Mouse (Mus musculus) neural tube, embryonic 13.5 days (tissue): ENCODE results near the gene Ap1m1. TPM values are rescaled to one million over a fixed set of nuclear protein-coding genes. Genes with fewer than 3 reads are reported as not detected.

ENCODE experiments used
- ATAC-seq: fragments of 200-750 bp; cut with Nextera tagmentation; 2 replicates; pipeline ENCODE4 v1.8.0; 2017; ENCODE audit warnings: low read depth, mild to moderate bottlenecking, moderate TSS enrichment, moderate library complexity
- H3K27ac ChIP-seq: fragments of 300-500 bp; sonication (generic); replicated peaks from 2 replicates; pipeline ENCODE4 v1.5.1; 2015; ENCODE audit warnings: moderate library complexity, mild to moderate bottlenecking, inconsistent platforms
- H3K27me3 ChIP-seq: fragments of 300-500 bp; sonication (generic); 2 replicates; pipeline ENCODE4 v1.6.1; 2015; ENCODE audit warnings: mild to moderate bottlenecking, inconsistent platforms
- H3K36me3 ChIP-seq: fragments of 300-500 bp; sonication (generic); 2 replicates; pipeline ENCODE4 v1.6.1; 2015; ENCODE audit warnings: mild to moderate bottlenecking, inconsistent platforms
- H3K4me1 ChIP-seq: fragments of 300-500 bp; sonication (generic); replicated peaks from 2 replicates; pipeline ENCODE4 v1.6.1; 2015; ENCODE audit warnings: inconsistent platforms
- H3K4me2 ChIP-seq: fragments of 300-500 bp; sonication (generic); 2 replicates; pipeline ENCODE4 v1.6.1; 2015; ENCODE audit warnings: inconsistent platforms, mild to moderate bottlenecking, moderate library complexity
- H3K4me3 ChIP-seq: fragments of 300-500 bp; sonication (generic); 2 replicates; pipeline ENCODE4 v1.5.1; 2015; ENCODE audit warnings: mild to moderate bottlenecking, inconsistent platforms
- H3K9ac ChIP-seq: fragments of 300-500 bp; sonication (generic); 2 replicates; pipeline ENCODE4 v1.6.1; 2015; ENCODE audit warnings: moderate library complexity, mild to moderate bottlenecking, inconsistent platforms
- H3K9me3 ChIP-seq: fragments of 300-500 bp; sonication (generic); 2 replicates; pipeline ENCODE4 v1.6.1; 2016; ENCODE audit warnings: inconsistent platforms
- WGBS: fragments of 180-500 bp; shearing (Covaris S2); methylation state at CpG from one replicate; pipeline ENCODE4 v1.1.7; 2015; 5-methylcytosine and 5-hydroxymethylcytosine counted together
- polyA plus RNA-seq: library from polyadenylated mRNA; unstranded; fragments of >200 nt; fragmentation: Nextera tagmentation; extraction: Ambion mirVana; gene quantifications from 2 replicates; pipeline ENCODE4 v1.2.1, GENCODE M21; 2015

The Ap1m1 gene
- polyA plus RNA-seq, 1 experiment from 2014 or later, result 228 TPM

DNA sequence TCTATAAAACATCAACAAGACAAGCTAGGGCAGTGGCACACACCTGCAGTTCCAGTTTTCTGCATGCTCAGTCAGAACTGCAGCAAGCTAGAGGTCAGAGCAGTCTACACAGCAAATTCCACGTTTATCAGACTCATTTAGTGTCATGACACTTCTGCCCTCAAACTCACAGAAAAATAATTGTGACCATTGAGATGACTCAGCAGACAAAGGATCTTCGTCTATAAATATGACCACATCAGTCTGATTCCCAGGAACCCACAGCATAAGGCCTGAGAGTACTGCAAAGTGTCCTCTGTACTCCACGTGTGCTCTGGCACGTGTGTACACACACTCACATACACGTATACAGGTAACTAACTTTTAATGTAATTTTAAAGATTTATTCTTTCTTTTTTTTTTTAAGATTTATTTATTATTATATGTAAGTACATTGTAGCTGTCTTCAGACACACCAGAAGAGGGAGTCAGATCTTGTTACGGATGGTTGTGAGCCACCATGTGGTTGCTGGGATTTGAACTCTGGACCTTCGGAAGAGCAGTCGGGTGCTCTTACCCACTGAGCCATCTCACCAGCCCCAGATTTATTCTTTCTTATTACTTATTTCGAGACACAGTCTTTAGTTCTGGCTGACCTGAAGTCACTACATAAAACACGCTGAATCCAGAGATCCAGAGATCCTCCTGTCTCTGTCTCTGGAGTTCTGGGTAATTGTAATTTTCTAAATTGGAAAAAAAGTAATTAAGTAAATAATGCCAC lies 20.9 kb upstream of the Ap1m1 start:
- Histone ChIP-seq H3K4me2 (peak overlapping the region; percentile 90), H3K9me3 (no peaks in the 10 kb centered on the region), H3K27me3 (peaks cover 36% of the 10 kb centered on the region), H3K9ac (no peak overlapping the region), H3K4me3 (peak overlapping the region; percentile 75), H3K4me1 (peaks cover 15% of the 10 kb centered on the region), H3K36me3 (peaks cover 31% of the 10 kb centered on the region), H3K27ac (no peak overlapping the region; the same call in 1 of the 2 replicates)
- 85% methylated on average over 10 of the region's 10 CpGs for WGBS
- peak; percentile 41 for ATAC-seq

- no peaks in the 10 kb centered on the region for H3K9me3 ChIP-seq
- 6% methylated on average over 39 of the region's 39 CpGs for WGBS
- H3K27ac ChIP-seq, result peak within 1 kb of the TSS; percentile 79
- peak within 1 kb of the TSS; percentile 90 for H3K4me2 ChIP-seq
- peak; percentile 97 for ATAC-seq
- peaks cover 15% of the 10 kb centered on the region for H3K4me1 ChIP-seq
- peak within 1 kb of the TSS; percentile 80 for H3K9ac ChIP-seq
- peak within 1 kb of the TSS; percentile 75 for H3K4me3 ChIP-seq
- peaks cover 35% of the 10 kb centered on the region for H3K36me3 ChIP-seq
- peaks cover 32% of the 10 kb centered on the region for H3K27me3 ChIP-seq
Observed at GRCm38 (mm10) chr8:72219541-72220363, 20.1 kb upstream of the Ap1m1 start, which contains the start of gene Fam32a. Fam32a (plus strand) TSS chr8:72219730.

- H3K27ac ChIP-seq, result no peak overlapping the region
- ATAC-seq, result no peak
- H3K4me3 ChIP-seq, result peak overlapping the region; percentile 75
- H3K9ac ChIP-seq, result peak overlapping the region; percentile 80; the same call in 1 of the 2 replicates
- H3K36me3 ChIP-seq, result peaks cover 35% of the 10 kb centered on the region
- no peaks in the 10 kb centered on the region for H3K9me3 ChIP-seq
- H3K4me1 ChIP-seq, result peaks cover 15% of the 10 kb centered on the region
- H3K4me2 ChIP-seq, result peak overlapping the region; percentile 90
- peaks cover 21% of the 10 kb centered on the region for H3K27me3 ChIP-seq
- 88% methylated on average over 4 of the region's 4 CpGs for WGBS
Observed at GRCm38 (mm10) chr8:72220758-72221157, 19.1 kb upstream of the Ap1m1 start.

DNA sequence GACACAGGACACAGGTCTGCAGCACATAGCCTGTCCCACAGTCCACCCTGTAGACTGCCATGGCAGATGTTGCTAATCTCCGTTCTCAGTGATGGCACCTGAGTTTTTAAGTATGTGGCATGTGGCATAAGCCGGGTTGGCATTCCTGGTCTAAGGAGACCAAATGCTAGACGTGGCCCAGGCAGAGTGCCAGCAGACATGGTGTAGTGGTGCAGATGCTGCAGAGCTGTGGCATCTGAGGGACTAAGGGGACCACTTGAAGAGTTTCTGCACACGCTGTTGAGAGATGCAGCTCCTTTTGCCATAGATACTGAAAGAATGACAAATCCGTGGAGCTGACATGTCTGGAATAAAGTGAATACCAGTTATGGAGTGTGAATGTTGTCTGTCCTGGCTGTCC lies 17.2 kb upstream of the Ap1m1 start:
- Histone ChIP-seq H3K4me2 (no peak overlapping the region), H3K27ac (no peak overlapping the region), H3K36me3 (peaks cover 35% of the 10 kb centered on the region), H3K4me3 (no peak overlapping the region), H3K9me3 (no peaks in the 10 kb centered on the region), H3K27me3 (peaks cover 6% of the 10 kb centered on the region), H3K9ac (no peak overlapping the region), H3K4me1 (peaks cover 15% of the 10 kb centered on the region)
- 91% methylated on average over 5 of the region's 5 CpGs for WGBS
- ATAC-seq, result no peak

DNA sequence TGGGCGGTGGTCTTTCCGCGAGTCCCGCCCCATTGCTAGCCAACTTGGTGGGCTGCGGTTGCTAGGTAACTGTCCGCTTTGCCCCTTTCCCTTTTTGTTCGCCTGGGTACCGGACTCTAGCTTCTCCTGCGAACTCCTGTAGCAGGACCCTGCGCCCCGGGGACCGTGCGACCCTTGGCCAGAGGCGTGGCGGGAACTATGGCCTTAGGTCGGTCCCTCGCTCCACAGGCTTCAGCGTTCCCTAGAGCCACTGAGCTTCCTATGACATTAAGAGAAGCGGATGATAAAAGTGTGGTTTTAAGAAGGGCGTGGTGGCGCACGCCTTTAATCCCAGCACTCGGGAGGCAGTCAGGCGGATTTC lies 565 bp downstream of the Ap1m1 start:
- H3K36me3 ChIP-seq, result peaks cover 26% of the 10 kb centered on the region; the same call in 1 of the 2 replicates
- H3K9ac ChIP-seq, result peak overlapping the region; percentile 75
- no peaks in the 10 kb centered on the region for H3K9me3 ChIP-seq
- under 1% methylated on average over 24 of the region's 24 CpGs for WGBS
- H3K4me1 ChIP-seq, result peaks cover 23% of the 10 kb centered on the region
- no peaks in the 10 kb centered on the region for H3K27me3 ChIP-seq
- H3K4me3 ChIP-seq, result peak overlapping the region; percentile 65
- no peak; the same call in 1 of the 2 replicates for ATAC-seq
- peak overlapping the region; percentile 89 for H3K4me2 ChIP-seq
- H3K27ac ChIP-seq, result peak overlapping the region; percentile 95

- peak overlapping the region; percentile 75 for H3K9ac ChIP-seq
- peak overlapping the region; percentile 95 for H3K27ac ChIP-seq
- peaks cover 31% of the 10 kb centered on the region for H3K36me3 ChIP-seq
- 55% methylated on average over 7 of the region's 7 CpGs for WGBS
- H3K4me2 ChIP-seq, result peak overlapping the region; percentile 89
- peak overlapping the region; percentile 65 for H3K4me3 ChIP-seq
- H3K27me3 ChIP-seq, result no peaks in the 10 kb centered on the region
- H3K4me1 ChIP-seq, result peaks cover 23% of the 10 kb centered on the region
- H3K9me3 ChIP-seq, result no peaks in the 10 kb centered on the region
- no peak for ATAC-seq
Observed at GRCm38 (mm10) chr8:72240951-72241350, 1.1 kb downstream of the Ap1m1 start.

DNA sequence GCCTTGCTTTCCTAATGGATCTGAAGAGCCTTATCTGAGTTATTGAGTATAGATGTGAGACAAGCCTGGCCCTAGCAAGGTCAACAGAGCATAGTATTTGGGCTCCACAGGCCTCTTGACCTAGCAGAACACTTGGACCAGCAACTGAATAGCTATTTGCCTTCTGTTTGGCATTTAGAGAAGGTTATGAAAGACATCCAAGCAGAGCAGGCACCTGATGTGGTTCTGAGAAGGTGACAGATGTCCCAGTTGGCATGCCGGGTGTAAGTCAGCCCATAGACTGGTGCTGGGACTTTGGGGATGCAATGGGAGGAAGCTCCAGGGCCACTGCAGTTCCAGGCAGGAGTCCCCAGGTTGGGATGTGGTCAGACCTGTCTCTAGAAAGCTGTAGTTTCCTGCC lies 2.4 kb downstream of the Ap1m1 start:
- Histone ChIP-seq H3K9me3 (no peaks in the 10 kb centered on the region), H3K4me1 (peaks cover 23% of the 10 kb centered on the region), H3K9ac (no peak overlapping the region), H3K27me3 (no peaks in the 10 kb centered on the region), H3K4me2 (no peak overlapping the region), H3K27ac (no peak overlapping the region), H3K4me3 (no peak overlapping the region), H3K36me3 (peaks cover 44% of the 10 kb centered on the region)
- 97% methylated on average over 1 of the region's 1 CpGs for WGBS
- ATAC-seq, result no peak

GRCm38 (mm10) chr8:72244610-72245009 lies 4.8 kb downstream of the Ap1m1 start:
- Histone ChIP-seq H3K27me3 (no peaks in the 10 kb centered on the region), H3K27ac (no peak overlapping the region), H3K4me2 (no peak overlapping the region), H3K9ac (no peak overlapping the region), H3K4me3 (no peak overlapping the region), H3K36me3 (peaks cover 58% of the 10 kb centered on the region), H3K9me3 (no peaks in the 10 kb centered on the region), H3K4me1 (peaks cover 23% of the 10 kb centered on the region)
- ATAC-seq, result no peak
- WGBS, result 75% methylated on average over 2 of the region's 2 CpGs

DNA sequence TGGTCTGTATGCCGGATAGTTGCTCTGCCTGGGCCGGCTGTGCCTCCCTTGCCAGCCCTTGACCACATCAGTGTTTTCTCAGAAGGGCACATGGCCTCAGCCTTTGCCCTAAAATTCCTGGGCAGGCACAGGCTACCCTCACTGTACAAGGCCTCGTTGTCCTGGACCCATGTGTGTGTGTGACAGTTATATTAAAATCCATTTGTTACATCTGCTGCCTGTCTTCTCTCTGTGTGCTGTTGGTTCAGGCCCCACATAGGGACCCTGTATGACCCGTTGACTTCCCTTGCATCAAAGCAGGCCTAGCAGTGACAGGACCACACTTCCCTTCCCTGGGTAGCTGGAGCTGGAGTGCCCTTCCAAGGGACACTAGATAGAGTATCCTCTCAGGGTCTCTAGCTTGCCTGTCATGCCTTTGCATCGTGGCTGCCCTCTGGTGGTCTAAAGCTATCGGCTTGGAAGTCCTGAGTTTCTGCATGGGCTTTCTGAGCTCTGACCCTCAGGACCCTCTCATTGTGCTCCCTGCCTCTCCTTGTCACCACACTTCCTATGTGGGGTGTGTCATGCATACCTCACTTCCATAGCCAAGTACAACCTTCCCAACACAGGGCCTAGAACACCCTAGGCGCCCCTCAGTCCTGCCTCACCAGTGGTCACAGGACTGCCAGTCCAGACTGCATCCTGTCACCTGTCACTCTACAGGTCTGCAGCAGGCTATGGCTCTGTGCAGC lies 17.5 kb downstream of the Ap1m1 start:
- ATAC-seq, result no peak
- H3K9ac ChIP-seq, result no peak overlapping the region
- H3K36me3 ChIP-seq, result peaks cover 45% of the 10 kb centered on the region
- no peak overlapping the region for H3K4me2 ChIP-seq
- H3K27ac ChIP-seq, result no peak overlapping the region
- no peaks in the 10 kb centered on the region for H3K9me3 ChIP-seq
- 57% methylated on average over 7 of the region's 7 CpGs for WGBS
- H3K4me3 ChIP-seq, result no peak overlapping the region
- peaks cover 6% of the 10 kb centered on the region; the same call in 1 of the 2 replicates for H3K4me1 ChIP-seq
- no peaks in the 10 kb centered on the region for H3K27me3 ChIP-seq

- Histone ChIP-seq H3K27ac (no peak overlapping the region), H3K4me1 (peaks cover 6% of the 10 kb centered on the region; the same call in 1 of the 2 replicates), H3K27me3 (no peaks in the 10 kb centered on the region), H3K4me3 (no peak overlapping the region), H3K9ac (no peak overlapping the region), H3K36me3 (peaks cover 40% of the 10 kb centered on the region), H3K9me3 (no peaks in the 10 kb centered on the region), H3K4me2 (no peak overlapping the region)
- ATAC-seq, result no peak
- 82% methylated on average over 1 of the region's 1 CpGs for WGBS
Observed at GRCm38 (mm10) chr8:72257902-72258238, 18.1 kb downstream of the Ap1m1 start.

DNA sequence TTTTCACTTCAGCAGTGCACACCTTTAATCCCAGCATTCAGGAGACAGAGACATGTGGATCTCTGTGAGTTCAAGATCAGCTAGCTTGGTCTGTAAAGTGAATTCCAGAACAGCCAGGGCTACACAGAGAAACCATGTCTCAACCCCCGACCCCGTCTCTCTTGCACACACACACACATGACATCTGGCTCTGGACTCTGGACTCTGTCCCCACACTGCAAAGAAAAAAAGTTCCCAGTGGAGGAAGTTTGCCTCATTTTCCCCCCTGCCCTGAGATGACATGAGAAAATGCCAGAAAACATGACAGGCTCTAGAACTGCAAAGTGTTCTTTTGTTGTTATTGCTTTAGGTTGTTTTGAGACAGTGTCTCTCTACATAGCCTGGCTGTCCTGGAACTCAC lies 20.0 kb downstream of the Ap1m1 start:
- no peak for ATAC-seq
- no peaks in the 10 kb centered on the region for H3K27me3 ChIP-seq
- no peaks in the 10 kb centered on the region for H3K9me3 ChIP-seq
- no peak overlapping the region for H3K4me2 ChIP-seq
- H3K9ac ChIP-seq, result no peak overlapping the region
- H3K36me3 ChIP-seq, result peaks cover 20% of the 10 kb centered on the region
- H3K4me1 ChIP-seq, result peaks cover 6% of the 10 kb centered on the region; the same call in 1 of the 2 replicates
- H3K27ac ChIP-seq, result no peak overlapping the region
- H3K4me3 ChIP-seq, result no peak overlapping the region
- 66% methylated on average over 2 of the region's 2 CpGs for WGBS

GRCm38 (mm10) chr8:72260585-72260984 lies 20.8 kb downstream of the Ap1m1 start:
- Histone ChIP-seq H3K9me3 (no peaks in the 10 kb centered on the region), H3K27ac (no peak overlapping the region), H3K4me1 (peaks cover 6% of the 10 kb centered on the region; the same call in 1 of the 2 replicates), H3K9ac (no peak overlapping the region), H3K4me2 (no peak overlapping the region), H3K36me3 (peaks cover 12% of the 10 kb centered on the region), H3K27me3 (no peaks in the 10 kb centered on the region), H3K4me3 (no peak overlapping the region)
- WGBS, result 55% methylated on average over 4 of the region's 4 CpGs
- 0 out of 2 replicates have a peak, but pooled peaks have one; percentile 19 for ATAC-seq
